Mouse (Mus musculus) cerebellum, postnatal 10 days (tissue): Measurements from ENCODE around the gene Pard3.
A peak's percentile ranks its signal among the peaks of the same experiment; 100 is the strongest.

Experiments
- DNase-seq, 2 experiments: peaks; one replicate each; pipeline ENCODE4 v3.0.0; 2021; ENCODE audit warnings: mixed read lengths in 2 of 2

Gene Pard3

DNA sequence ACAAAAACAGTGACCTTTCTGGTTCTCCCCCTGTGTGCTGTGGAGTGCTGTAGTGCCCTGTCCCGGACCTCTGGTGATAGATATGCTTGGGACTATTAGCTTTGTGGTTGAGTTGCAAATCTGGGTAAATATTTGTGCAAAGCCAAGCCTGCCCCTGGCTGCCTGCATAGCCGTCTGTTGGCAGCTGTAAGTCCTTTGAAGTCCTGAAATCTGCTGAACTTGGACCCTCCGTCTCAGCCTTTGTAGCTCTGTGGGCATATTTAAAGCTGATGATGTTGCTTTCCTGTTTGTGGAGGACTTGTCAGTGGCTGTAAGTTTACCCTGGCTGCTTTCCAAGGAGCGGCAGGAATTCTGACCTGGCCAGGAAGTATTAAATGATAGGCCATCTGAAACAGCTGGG lies 120.3 kb downstream of the Pard3 start:
- no peak for DNase-seq

GRCm38 (mm10) chr8:127185897-127186296 lies 122.2 kb downstream of the Pard3 start:
- DNase-seq = no peak

DNA sequence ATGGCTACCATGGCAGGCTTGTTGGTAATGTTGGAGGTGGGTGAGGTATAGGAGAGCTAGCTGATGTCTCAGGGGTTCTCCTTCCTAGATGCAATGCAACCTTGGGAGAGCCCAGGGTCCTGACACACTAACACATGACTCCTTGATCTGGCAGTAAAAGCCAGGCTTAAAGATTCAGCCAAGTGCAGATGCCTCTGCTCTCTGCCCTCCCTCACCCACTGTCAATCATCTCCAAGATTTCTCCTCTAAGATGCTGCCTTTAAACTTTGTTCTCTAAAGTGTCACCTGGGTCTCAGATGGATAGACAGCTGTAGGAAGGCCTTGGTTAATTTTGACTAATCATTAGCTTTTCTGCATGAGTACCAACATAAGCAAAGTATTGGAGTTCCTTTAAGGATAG lies 125.0 kb downstream of the Pard3 start:
- DNase-seq = no peak

DNA sequence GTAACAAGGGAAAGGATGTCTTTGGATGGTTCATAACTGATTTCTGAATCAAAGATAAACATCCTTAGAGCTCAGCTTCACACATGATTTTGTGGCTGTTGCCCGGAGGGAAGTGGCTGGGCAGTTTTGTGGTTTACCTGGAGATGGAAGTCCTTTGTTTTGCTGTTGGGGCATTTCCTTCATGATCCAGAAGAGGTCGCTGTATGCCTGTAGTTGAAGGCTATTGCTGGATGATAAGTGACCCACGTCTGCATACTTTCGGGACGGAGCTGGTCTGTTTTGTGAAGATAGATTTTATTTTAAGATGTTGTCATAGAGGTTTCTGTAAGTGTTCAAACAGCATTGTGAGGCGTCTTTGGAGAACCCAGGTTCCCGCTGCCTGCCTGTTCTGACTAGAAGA lies 126.7 kb downstream of the Pard3 start:
- peak; percentile 78 to 86 for DNase-seq

GRCm38 (mm10) chr8:127191387-127191786 lies 127.7 kb downstream of the Pard3 start:
- peak; percentile 79 to 85 for DNase-seq

- DNase-seq = no peak
Measured at GRCm38 (mm10) chr8:127191824-127192223, 128.1 kb downstream of the Pard3 start.

DNA sequence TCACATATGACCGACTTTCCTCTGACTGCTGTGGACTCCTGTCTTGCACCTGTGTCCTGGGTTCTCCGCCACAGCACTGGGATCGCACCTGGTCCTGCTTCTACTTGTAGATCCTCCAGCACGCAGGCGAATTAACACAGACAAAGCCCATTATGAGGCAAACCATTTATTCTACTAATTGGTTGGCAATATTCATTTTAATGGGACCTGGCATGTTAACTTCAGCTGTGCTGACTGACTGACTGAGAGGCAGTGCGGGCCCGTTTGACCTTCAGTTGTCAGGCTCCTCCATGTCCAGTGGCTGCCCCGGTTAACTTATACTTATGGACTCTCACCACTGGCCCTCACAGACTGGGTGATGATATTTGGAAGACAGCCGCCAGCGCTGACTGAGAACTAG lies 128.6 kb downstream of the Pard3 start:
- no peak for DNase-seq

- no peak for DNase-seq
Measured at GRCm38 (mm10) chr8:127193375-127193774, 129.7 kb downstream of the Pard3 start.

GRCm38 (mm10) chr8:127194786-127195407 lies 131.2 kb downstream of the Pard3 start:
- no peak for DNase-seq

- peak; percentile 27 to 43 for DNase-seq
Measured at GRCm38 (mm10) chr8:127196505-127197265, 133.0 kb downstream of the Pard3 start.

GRCm38 (mm10) chr8:127207455-127207854 lies 143.8 kb downstream of the Pard3 start:
- DNase-seq = no peak

GRCm38 (mm10) chr8:127210621-127211020 lies 146.9 kb downstream of the Pard3 start:
- peak in 1 of 2 experiments; percentile 26 for DNase-seq

- DNase-seq = no peak
Measured at GRCm38 (mm10) chr8:127214338-127214737, 150.6 kb downstream of the Pard3 start.

DNA sequence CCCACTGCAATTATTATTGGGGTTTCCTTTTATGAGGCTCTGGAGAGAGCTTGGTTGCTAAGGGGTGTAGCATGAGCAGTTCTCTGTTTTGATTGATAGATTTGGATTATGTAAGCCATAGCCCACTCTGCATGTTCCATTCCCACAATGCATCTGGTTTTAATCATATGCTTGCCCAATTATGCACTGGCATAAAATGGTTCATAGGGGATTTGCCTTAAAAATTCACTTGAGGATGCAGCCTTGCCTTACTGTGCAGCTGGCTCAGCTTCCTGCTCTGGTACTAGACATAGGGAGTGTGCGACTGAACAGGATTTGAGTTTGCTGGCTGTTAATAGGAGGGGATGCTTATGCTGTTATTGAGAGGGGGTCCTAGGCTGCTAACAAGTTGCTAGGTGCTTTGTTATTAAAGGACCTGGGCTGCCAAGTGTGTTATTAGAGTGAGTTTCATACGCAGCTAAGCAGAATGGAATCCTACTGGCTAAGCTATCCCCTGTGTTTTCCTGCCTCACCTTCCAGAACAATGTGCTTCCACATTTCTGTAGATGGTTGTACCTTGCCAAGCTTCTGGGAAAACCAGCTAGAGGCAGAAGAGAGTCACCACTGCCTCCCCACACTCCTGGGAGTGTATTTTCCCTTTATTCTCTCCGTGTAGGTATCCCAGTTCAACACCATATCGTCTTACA lies 151.2 kb downstream of the Pard3 start:
- no peak for DNase-seq

DNA sequence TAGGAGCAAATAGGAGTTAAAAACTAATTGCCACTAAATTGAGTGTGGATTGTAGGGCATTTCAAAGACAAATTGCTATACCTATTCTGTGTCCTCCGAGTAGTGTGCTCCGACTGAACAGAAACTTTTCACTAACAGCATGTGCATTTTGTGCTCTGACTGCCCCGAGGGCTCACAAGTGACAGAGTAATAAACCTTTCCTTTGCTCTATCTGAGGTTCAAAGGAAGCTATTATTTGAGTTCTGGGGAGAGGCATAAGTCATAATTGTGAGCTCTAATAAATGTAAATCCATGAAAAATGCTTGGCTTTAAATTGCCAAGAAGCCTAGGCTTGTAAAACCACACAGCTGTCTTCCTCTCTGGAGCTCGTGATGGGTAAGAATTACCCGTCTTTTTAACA lies 156.5 kb downstream of the Pard3 start:
- DNase-seq = no peak

GRCm38 (mm10) chr8:127220615-127221014 lies 156.9 kb downstream of the Pard3 start:
- DNase-seq = no peak

- no peak for DNase-seq
Measured at GRCm38 (mm10) chr8:127222361-127222760, 158.7 kb downstream of the Pard3 start.

DNA sequence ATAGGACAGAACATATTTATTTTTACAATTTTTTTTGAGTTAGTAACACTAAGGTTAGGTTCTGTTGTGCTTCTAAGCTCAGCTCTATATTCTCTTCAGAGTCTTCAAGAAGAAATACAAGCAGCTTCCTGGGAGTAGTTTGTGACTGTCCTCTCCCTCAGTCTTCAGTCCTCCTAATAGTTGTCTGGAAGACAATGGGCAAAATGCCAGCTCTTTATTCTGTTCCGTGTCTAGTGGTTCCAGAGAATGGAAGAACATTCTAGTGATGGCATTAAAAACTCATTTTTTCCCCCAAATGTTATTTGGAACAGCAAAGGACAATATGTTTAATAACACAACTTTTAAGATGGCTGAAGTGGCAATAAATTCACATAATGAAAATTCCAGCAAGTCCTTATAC lies 163.3 kb downstream of the Pard3 start:
- DNase-seq = peak in 1 of 2 experiments; percentile 32

DNA sequence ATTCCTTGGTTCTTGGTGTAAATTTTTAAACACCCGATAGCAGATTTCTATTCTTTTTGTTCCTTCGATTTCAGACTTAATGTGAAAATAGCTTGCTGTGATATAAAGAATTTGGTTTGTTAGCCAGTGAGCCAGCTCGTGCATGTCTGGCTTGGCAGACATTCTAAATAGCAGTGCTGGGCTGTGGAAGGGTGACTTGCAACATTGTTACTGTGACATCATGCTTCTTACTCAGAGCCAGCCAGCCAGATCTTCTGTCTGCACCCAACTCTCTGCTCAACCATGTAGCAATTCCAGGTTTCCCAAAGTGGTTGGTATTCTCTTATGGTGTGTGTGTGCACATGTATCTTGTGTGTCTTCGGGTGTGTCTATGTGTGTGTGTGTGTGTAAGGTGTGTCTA lies 163.7 kb downstream of the Pard3 start:
- DNase-seq = peak; percentile 10 to 13

GRCm38 (mm10) chr8:127229325-127230232 lies 165.9 kb downstream of the Pard3 start:
- no peak for DNase-seq

DNA sequence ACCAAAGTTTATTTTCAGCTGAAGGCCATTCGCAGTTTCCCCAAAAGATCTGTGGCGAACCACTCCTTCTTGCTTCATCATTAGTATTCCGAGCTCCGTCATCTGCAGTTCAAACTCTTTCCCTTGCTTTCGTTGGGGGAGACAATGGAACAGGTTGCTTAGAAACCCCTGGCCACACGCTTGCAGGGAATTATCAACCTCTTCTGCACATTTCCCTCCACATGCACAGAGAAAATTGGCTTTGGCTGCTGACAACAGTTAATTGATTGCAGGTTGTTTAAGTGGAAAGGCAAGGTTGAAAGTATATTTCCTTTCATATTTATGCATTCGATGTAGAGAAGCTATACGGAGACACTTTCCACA lies 166.5 kb downstream of the Pard3 start:
- DNase-seq = no peak

DNA sequence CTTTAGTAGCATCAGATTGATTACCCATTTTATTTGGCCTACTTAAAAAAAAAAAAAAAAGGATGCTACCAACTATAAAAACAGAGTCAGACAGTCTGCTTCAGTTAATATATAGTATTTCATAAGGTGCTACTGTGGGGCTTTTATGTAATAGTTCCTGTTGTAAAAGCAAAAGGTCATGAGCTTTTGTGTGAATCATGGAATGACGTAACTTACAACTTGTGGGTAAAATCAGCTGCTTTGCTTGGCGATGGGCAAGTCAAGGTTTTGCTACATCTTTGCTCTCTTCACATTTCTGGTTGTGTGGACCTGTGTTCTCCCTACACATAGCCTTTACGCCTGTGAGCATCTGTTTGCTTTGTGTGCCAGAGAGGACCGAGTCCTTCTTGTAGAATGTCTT lies 179.7 kb downstream of the Pard3 start:
- DNase-seq = no peak

DNA sequence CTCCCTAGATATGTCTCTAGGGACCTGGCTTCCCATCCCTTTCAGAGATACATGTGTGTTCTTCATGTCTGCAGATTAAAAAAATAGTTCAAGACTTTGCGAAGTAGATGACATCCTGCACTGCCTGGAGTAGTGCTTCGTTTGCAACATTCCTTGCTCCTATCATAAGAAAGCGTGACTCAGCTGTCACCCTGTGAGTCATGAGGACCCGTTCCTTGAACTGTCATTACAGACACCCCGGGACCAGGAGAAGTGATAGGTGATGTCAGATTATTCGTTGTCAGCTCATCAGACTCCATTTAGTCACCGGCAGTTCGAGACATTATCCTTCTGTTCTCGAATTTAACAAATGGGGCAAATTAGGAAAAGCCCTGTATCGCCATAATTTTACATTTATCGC lies 180.1 kb downstream of the Pard3 start:
- no peak for DNase-seq
